ENCODE assay signal across 8 mouse cellular contexts in genomic region chr1:36784365-36785134, GRCm38 (mm10). TPM values are rescaled to one million over a fixed set of nuclear protein-coding genes. Genes with fewer than 3 reads are reported as not detected.
A peak's percentile ranks its signal among the peaks of the same experiment; 100 is the strongest.
DNase-seq lines count a peak whose midpoint lies in the region; ATAC-seq and TF ChIP-seq lines count a peak whose summit lies in the region.

No protein-coding gene starts in this region.

- peak overlapping the region; percentile 16; the same call in 1 of the 2 replicates for H3K4me3 ChIP-seq in thymus, adult 2 months (ENCODE audit: control insufficient read depth, insufficient read depth, low read length)
- peak overlapping the region; percentile 50 for H3K4me3 ChIP-seq in intestine, embryonic 16.5 days (ENCODE audit: low read length)

- peaks cover 29% of the 10 kb centered on the region for H3K36me3 ChIP-seq in thymus, adult 2 months (ENCODE audit: control insufficient read depth, insufficient read depth, low read length)
- no peaks in the 10 kb centered on the region for H3K36me3 ChIP-seq in intestine, embryonic 16.5 days (ENCODE audit: control insufficient read depth, insufficient read depth, low read length)

- H3K27me3 ChIP-seq in thymus, adult 2 months (ENCODE audit: control insufficient read depth, insufficient read depth, low read length): no peaks in the 10 kb centered on the region
- H3K27me3 ChIP-seq in intestine, embryonic 16.5 days (replicated peaks; ENCODE audit: control insufficient read depth, insufficient read depth, low read length): no peaks in the 10 kb centered on the region

- DNase-seq in thymus, adult 2 months: peak; percentile 76
- DNase-seq in thymus, adult 18-20 months: no peak
- DNase-seq in embryo, embryonic 9.5 days (ENCODE audit: extremely low spot score): peak; percentile 84
- DNase-seq in gonadal fat pad, adult 2 months (ENCODE audit: low read depth): peak; percentile 31
- peak; percentile 86 for DNase-seq in left cerebral cortex, postnatal 25 days (ENCODE audit: low spot score in 2 of 2)
- DNase-seq in mesoderm, embryonic 11.5 days (ENCODE audit: low read depth, low spot score): peak; percentile 83
- DNase-seq in right cerebral cortex, postnatal 4 days: peak; percentile 87

- peak overlapping the region; percentile 94 for H3K4me2 ChIP-seq in intestine, embryonic 16.5 days (ENCODE audit: low read depth, low read length)

- TF ChIP-seq CTCF in thymus, adult 2 months (IDR thresholded peaks at IDR 0.05; ENCODE audit: borderline replicate concordance, control insufficient read depth, extremely low read depth, insufficient read depth, low read length, poor library complexity): peak; percentile 71; the same call in 1 of the 2 replicates

- intact Hi-C loops in left cerebral cortex, postnatal 25 days (cut with DNase I): loop anchor here (1.0 kb wide), 1 partner anchor 466 kb away; no protein-coding TSS in a partner anchor

- H3K4me1 ChIP-seq in thymus, adult 2 months (replicated peaks; ENCODE audit: control insufficient read depth, insufficient read depth, low read length): peaks cover 9% of the 10 kb centered on the region
- 0 out of 2 replicates have a peak, but pooled peaks cover 6% of the 10 kb centered on the region for H3K4me1 ChIP-seq in intestine, embryonic 16.5 days (ENCODE audit: control insufficient read depth, insufficient read depth, low read length)

- peak; percentile 77 for ATAC-seq in intestine, embryonic 16.5 days

- no peak overlapping the region for H3K27ac ChIP-seq in thymus, adult 2 months (ENCODE audit: control insufficient read depth, insufficient read depth, low read length)
- H3K27ac ChIP-seq in intestine, embryonic 16.5 days (ENCODE audit: low read length): no peak overlapping the region

- no peak for TF ChIP-seq POLR2A in thymus, adult 2 months (IDR thresholded peaks at IDR 0.05; ENCODE audit: control insufficient read depth, extremely low read depth, insufficient read depth, low read length, poor library complexity)

- WGBS in thymus, adult 2 months: 3% methylated on average over 20 of the region's 20 CpGs
- 3% methylated on average over 20 of the region's 20 CpGs for WGBS in intestine, embryonic 16.5 days

- H3K9me3 ChIP-seq in intestine, embryonic 16.5 days (ENCODE audit: control insufficient read depth, low read length): no peaks in the 10 kb centered on the region

- peak overlapping the region; percentile 64 for H3K9ac ChIP-seq in intestine, embryonic 16.5 days (ENCODE audit: low read depth, low read length)

RNA-seq across cellular contexts. Expression of gene Zap70, which starts 23.0 kb away (rescaled TPM):
- polyA plus RNA-seq in thymus, adult 2 months (2012; rRNA removed): 270 and 289 TPM in 2 replicates
- 16.6 and 19.2 TPM in 2 replicates for polyA plus RNA-seq in gonadal fat pad, adult 2 months (2012; rRNA removed)
- 0.72 and 1.0 TPM in 2 replicates for polyA plus RNA-seq in intestine, embryonic 16.5 days (2015; fragmentation: Nextera tagmentation; extraction: Ambion mirVana)
- total RNA-seq in left cerebral cortex, postnatal 25 days (2021): 1 to 10 TPM; 1.4 to 1.9 TPM

Comparison
In these comparisons a context has a peak if more than half of its experiments do, and no peak if none do; other contexts are left out.
1. DNase-seq: peak in thymus, adult 2 months (single experiment), embryo, embryonic 9.5 days (single experiment), gonadal fat pad, adult 2 months (single experiment), left cerebral cortex, postnatal 25 days (2 of 2), mesoderm, embryonic 11.5 days (single experiment) and right cerebral cortex, postnatal 4 days (single experiment); none in thymus, adult 18-20 months (0 of 2).
2. RNA of gene Zap70, which starts 23.0 kb away (polyA plus RNA-seq): 270 to 289 TPM in thymus, adult 2 months; 16.6 to 19.2 TPM in gonadal fat pad, adult 2 months and 0.72 to 1.0 TPM in intestine, embryonic 16.5 days; every median in the first group is over 10 times any median in the second.